Mouse (Mus musculus) inflammation-experienced regulatory T-cells, adult 6 months (primary cell): ENCODE results near the gene Anks4b. TPM values are rescaled to one million over a fixed set of nuclear protein-coding genes. Genes with fewer than 3 reads are reported as not detected.

Experiments used
- ATAC-seq: one replicate; pipeline ENCODE4 v1.8.0; 2017
- polyA plus RNA-seq, 3 experiments: library from polyadenylated mRNA; unstranded; fragments of 100-300 nt; shearing (Covaris generic); gene quantifications; one replicate each; pipeline ENCODE4 v1.2.1; 2017

Gene Anks4b
- polyA plus RNA-seq, 3 experiments from 2014 or later: not detected

DNA sequence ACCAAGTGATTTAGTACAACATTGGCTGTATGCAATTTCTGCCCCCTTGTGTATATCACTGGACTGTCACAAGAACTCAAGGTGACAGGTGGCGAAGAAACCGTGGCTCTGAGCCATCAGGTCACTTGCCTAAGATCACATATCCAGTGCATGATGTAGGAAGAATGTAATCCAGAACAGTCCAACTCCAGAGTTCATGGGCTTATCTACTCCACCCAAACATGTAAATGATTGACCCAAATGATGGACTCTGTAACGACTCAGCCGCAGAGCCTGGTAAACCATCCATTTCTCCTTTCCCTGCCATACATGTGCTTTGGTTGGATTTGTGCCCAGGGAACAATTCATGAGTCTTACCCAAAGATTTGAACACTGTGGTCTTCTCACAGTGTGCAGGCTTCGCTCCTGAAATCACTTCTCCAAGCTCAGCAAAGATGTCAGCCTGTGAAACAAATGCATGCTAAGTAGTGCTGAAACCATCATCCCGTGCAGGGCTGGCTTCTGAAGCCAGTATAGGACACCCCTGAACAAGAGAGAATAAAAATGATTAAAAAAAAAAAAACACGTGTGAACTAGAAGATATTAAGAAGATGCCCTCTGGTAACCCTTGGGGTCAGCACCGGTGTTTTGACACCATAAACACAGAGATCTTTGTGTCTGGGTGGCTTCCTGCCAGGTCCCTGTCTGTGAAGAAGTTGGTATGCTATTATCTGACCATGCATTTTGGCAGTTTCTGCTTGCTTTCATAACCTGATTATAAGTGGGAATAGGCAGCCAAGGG, 15.9 kb downstream of the Anks4b start:
- no peak for ATAC-seq

- no peak for ATAC-seq
These were observed 16.6 kb downstream of the Anks4b start for GRCm38 (mm10) chr7:120190150-120190665.

GRCm38 (mm10) chr7:120192207-120192606, 18.5 kb downstream of the Anks4b start:
- no peak for ATAC-seq

DNA sequence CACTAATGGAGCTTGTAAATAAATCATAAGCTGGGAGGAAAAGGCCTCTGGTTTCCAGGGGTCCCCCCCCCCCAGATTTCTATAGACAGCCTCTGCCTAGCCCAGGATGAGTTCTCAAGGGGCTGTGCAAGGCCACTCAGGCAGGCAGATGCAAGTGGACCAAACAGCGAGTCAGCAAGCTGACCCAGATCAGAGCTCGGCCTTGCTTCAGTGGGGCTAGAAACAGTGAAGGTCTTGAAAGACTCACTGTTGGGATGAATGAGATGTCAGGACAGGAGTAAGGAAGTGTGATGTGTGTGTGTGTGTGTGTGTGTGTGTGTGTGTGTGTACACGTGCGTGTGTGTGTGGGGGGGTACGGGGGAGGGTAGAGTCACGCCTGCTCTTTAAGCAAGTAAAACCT, 19.2 kb downstream of the Anks4b start:
- no peak for ATAC-seq

DNA sequence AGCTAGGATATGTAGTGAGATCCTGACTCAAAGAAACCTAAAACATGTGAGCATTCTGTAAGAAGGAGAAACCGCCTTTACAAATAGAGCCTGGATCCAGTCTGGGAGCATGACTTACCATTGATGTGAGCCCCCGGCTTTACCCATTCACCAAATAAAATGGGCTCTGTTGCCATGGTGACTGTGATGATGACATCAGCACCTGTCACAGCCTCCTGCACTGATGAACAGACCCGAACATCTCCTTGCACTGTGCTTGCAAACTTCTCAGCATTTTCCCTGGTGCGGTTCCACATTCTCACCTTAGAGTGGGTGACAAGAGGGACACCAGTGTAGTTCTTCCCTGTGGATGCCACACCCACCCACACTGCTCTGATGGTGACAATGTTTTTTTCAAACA, 21.5 kb downstream of the Anks4b start:
- no peak for ATAC-seq

DNA sequence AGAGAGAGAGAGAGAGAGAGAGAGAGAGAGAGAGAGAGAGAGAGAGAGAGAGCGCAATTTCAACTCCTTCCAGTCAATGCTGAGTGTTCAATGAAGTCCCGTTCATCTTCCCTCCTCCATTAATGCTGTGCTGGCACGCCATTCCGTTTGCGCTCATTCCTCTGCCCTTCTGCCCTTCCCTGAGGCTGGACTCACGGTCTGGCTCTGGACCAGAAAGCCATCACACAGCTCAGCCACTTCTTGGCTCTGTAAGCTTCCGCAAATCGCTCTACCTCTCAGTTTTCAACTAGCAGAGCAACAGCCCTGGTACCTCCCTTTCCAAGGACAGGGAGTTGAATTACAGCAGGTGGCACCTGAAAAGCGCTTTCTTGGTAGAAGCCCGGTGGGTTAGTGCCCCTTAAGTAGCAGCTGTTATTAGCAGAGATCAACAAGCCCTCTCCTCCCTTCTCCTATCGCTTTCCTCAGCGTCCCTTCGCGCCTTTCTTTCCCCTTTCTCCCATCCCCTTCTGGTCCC, 27.6 kb downstream of the Anks4b start:
- ATAC-seq: no peak

- ATAC-seq: no peak
These were observed 28.1 kb downstream of the Anks4b start, which contains the start of gene Crym for GRCm38 (mm10) chr7:120201771-120202170. Gene Crym (minus strand): TSS chr7:120202111.

DNA sequence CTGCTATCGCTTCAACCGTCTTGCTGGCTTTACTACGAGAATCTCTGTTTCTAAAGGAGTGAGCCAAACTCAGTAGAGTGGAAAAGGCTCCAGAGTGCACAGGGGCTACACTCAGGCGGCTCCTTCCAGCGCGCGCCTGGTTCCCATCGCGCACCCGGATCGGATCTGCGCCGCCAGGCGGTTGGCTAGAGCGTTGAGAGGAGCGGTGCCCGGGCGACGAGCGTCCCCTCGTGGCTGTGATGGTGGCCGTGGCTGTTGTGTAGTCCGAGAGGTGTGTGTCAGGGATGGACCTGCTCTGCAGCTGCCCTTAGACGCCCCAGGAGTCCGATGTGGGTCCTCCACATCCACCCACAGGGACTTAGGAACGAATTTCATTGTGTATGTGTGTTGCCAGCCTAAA, 30.1 kb downstream of the Anks4b start, which contains the start of gene Abca14:
Abca14 (plus strand) TSS at position 173 of the 400 bp plus-strand sequence.
- no peak for ATAC-seq

GRCm38 (mm10) chr7:120205989-120206388, 32.3 kb downstream of the Anks4b start:
- ATAC-seq: no peak

- ATAC-seq: no peak
These were observed 54.9 kb downstream of the Anks4b start for GRCm38 (mm10) chr7:120228541-120228940.

Other genes starting within 250 kb of the Anks4b start
- under 1 TPM in 1 of 3 experiments, not detected in 2; 0.24 TPM for gene Dnah3, start 78.6 kb upstream of the Anks4b start, polyA plus RNA-seq
- gene Tmem159, start 71.5 kb upstream of the Anks4b start, polyA plus RNA-seq: 10 to 100 TPM in 1 of 3 experiments, 1 to 10 TPM in 2; 6.7 to 17.8 (median 7.2) TPM
- not detected for gene Zp2, start 28.6 kb upstream of the Anks4b start, polyA plus RNA-seq
- not detected for gene Crym, start 28.3 kb downstream of the Anks4b start, polyA plus RNA-seq
- gene Abca14, start 30.1 kb downstream of the Anks4b start, polyA plus RNA-seq: not detected
- gene Abca15, start 154.8 kb downstream of the Anks4b start, polyA plus RNA-seq: under 1 TPM in 1 of 3 experiments, not detected in 2; 0.07 TPM
- not detected for gene Abca16, start 235.8 kb downstream of the Anks4b start, polyA plus RNA-seq